Mouse (Mus musculus) MEL-GATA-1-ER (cell line): ENCODE data around the gene Gas7.
A peak's percentile ranks its signal among the peaks of the same experiment; 100 is the strongest.

Source experiments
- DNase-seq: peaks from one replicate; pipeline ENCODE4 v3.0.0-alpha.2; 2012; ENCODE audit warnings: low read depth; ENCODE audit errors: extremely low read depth

Gas7 gene

GRCm38 (mm10) chr11:67616557-67617239 lies 161.5 kb downstream of the Gas7 start:
- no peak for DNase-seq

- DNase-seq = no peak
Observed at GRCm38 (mm10) chr11:67622340-67622739, 167.1 kb downstream of the Gas7 start.

GRCm38 (mm10) chr11:67627179-67627578 lies 171.9 kb downstream of the Gas7 start:
- DNase-seq = no peak

- no peak for DNase-seq
Observed at GRCm38 (mm10) chr11:67628522-67628921, 173.3 kb downstream of the Gas7 start.

- no peak for DNase-seq
Observed at GRCm38 (mm10) chr11:67632906-67633305, 177.7 kb downstream of the Gas7 start.

GRCm38 (mm10) chr11:67633620-67634229 lies 178.5 kb downstream of the Gas7 start:
- no peak for DNase-seq

GRCm38 (mm10) chr11:67636201-67636600 lies 181.0 kb downstream of the Gas7 start:
- DNase-seq = no peak

- no peak for DNase-seq
Observed at GRCm38 (mm10) chr11:67636905-67637586, 181.8 kb downstream of the Gas7 start.

GRCm38 (mm10) chr11:67638401-67638800 lies 183.2 kb downstream of the Gas7 start:
- DNase-seq = no peak

GRCm38 (mm10) chr11:67640299-67640698 lies 185.1 kb downstream of the Gas7 start:
- no peak for DNase-seq

- no peak for DNase-seq
Observed at GRCm38 (mm10) chr11:67642421-67642820, 187.2 kb downstream of the Gas7 start.

- DNase-seq = no peak
Observed at GRCm38 (mm10) chr11:67642835-67643234, 187.6 kb downstream of the Gas7 start.

GRCm38 (mm10) chr11:67643465-67643864 lies 188.2 kb downstream of the Gas7 start:
- DNase-seq = no peak

GRCm38 (mm10) chr11:67644632-67645149 lies 189.5 kb downstream of the Gas7 start:
- DNase-seq = no peak

- peak; percentile 16 for DNase-seq
Observed at GRCm38 (mm10) chr11:67647745-67648144, 192.5 kb downstream of the Gas7 start.

- DNase-seq = no peak
Observed at GRCm38 (mm10) chr11:67648651-67649407, 193.6 kb downstream of the Gas7 start.

GRCm38 (mm10) chr11:67649971-67650707 lies 194.9 kb downstream of the Gas7 start:
- DNase-seq = no peak

GRCm38 (mm10) chr11:67651731-67652130 lies 196.5 kb downstream of the Gas7 start:
- no peak for DNase-seq

GRCm38 (mm10) chr11:67652194-67652892 lies 197.1 kb downstream of the Gas7 start:
- no peak for DNase-seq

GRCm38 (mm10) chr11:67652893-67653255 lies 197.6 kb downstream of the Gas7 start:
- DNase-seq = no peak
